Mouse (Mus musculus) heart, embryonic 14.5 days (tissue): ENCODE data around the gene Gp1bb. TPM values are rescaled to one million over a fixed set of nuclear protein-coding genes. Genes with fewer than 3 reads are reported as not detected.
A peak's percentile ranks its signal among the peaks of the same experiment; 100 is the strongest.

Experiments used
- ATAC-seq: fragments of 200-750 bp; cut with Nextera tagmentation; 2 replicates; pipeline ENCODE4 v1.8.0; 2017; ENCODE audit warnings: low read depth, moderate TSS enrichment; ENCODE audit not compliant: insufficient number of reproducible peaks, insufficient read depth, low FRiP score
- H3K27ac ChIP-seq, 2 experiments: fragments of 200-500 bp in 1 of 2; fragments of 300-500 bp in 1 of 2; sonication (generic) in 1 of 2; replicated peaks in 1 of 2; 2 replicates each; pipeline ENCODE4 v1.5.1; 2012 to 2014; ENCODE audit warnings: low read depth in 2 of 2, low read length in 2 of 2, control low read depth in 1 of 2, mild to moderate bottlenecking in 1 of 2, mixed read lengths in 1 of 2; ENCODE audit not compliant: control insufficient read depth in 1 of 2, insufficient read depth in 1 of 2
- H3K27me3 ChIP-seq: fragments of 300-500 bp; sonication (generic); 2 replicates; pipeline ENCODE4 v1.6.1; 2014; ENCODE audit warnings: mild to moderate bottlenecking, low read length, control low read depth; ENCODE audit not compliant: control insufficient read depth, insufficient read depth
- H3K36me3 ChIP-seq: fragments of 300-500 bp; sonication (generic); 2 replicates; pipeline ENCODE4 v1.6.1; 2014; ENCODE audit warnings: mild to moderate bottlenecking, control low read depth, low read length, mixed read lengths; ENCODE audit not compliant: control insufficient read depth, insufficient read depth
- H3K4me1 ChIP-seq, 2 experiments: fragments of 200-500 bp in 1 of 2; fragments of 300-500 bp in 1 of 2; sonication (generic) in 1 of 2; 2 replicates each; pipeline ENCODE4 v1.6.1; 2012 to 2014; ENCODE audit warnings: low read length in 2 of 2, control low read depth in 1 of 2, mixed read lengths in 1 of 2; ENCODE audit not compliant: control insufficient read depth in 2 of 2, insufficient read depth in 2 of 2
- H3K4me2 ChIP-seq: fragments of 300-500 bp; sonication (generic); 2 replicates; pipeline ENCODE4 v1.6.1; 2014; ENCODE audit warnings: mild to moderate bottlenecking, low read length
- H3K4me3 ChIP-seq, 2 experiments: fragments of 200-500 bp in 1 of 2; fragments of 300-500 bp in 1 of 2; sonication (generic) in 1 of 2; 2 replicates each; pipeline ENCODE4 v1.5.1; 2012 to 2014; ENCODE audit warnings: low read length in 2 of 2, mild to moderate bottlenecking in 2 of 2, control low read depth in 1 of 2, low read depth in 1 of 2, moderate library complexity in 1 of 2; ENCODE audit not compliant: control insufficient read depth in 1 of 2, insufficient read depth in 1 of 2
- H3K9ac ChIP-seq: fragments of 300-500 bp; sonication (generic); 2 replicates; pipeline ENCODE4 v1.6.1; 2014; ENCODE audit warnings: mild to moderate bottlenecking, low read length
- H3K9me3 ChIP-seq: fragments of 300-500 bp; sonication (generic); 2 replicates; pipeline ENCODE4 v1.6.1; 2016; ENCODE audit warnings: low read length, control low read depth; ENCODE audit not compliant: control insufficient read depth
- WGBS: fragments of 180-500 bp; shearing (Covaris S2); extraction: QIAGEN DNeasy Blood & Tissue Kit; methylation state at CpG from one replicate; pipeline ENCODE4 v1.1.7; 2014; 5-methylcytosine and 5-hydroxymethylcytosine counted together
- polyA plus RNA-seq: library from polyadenylated mRNA; unstranded; fragments of >200 nt; fragmentation: Nextera tagmentation; extraction: Ambion mirVana; gene quantifications from 2 replicates; pipeline ENCODE4 v1.2.1, GENCODE M21; 2014

Gene Gp1bb
- polyA plus RNA-seq, 1 experiment from 2014 or later, result 4.5 TPM

GRCm38 (mm10) chr16:18636401-18636800 lies 14.2 kb upstream of the Gp1bb start:
- ATAC-seq, result no peak
- Histone ChIP-seq H3K36me3 (no peaks in the 10 kb centered on the region), H3K4me2 (no peak overlapping the region), H3K4me3 (no peak overlapping the region), H3K27me3 (peaks cover 4% of the 10 kb centered on the region; the same call in 1 of the 2 replicates), H3K4me1 (no peaks in the 10 kb centered on the region), H3K9me3 (no peaks in the 10 kb centered on the region), H3K9ac (no peak overlapping the region), H3K27ac (no peak overlapping the region)
- 72% methylated on average over 5 of the region's 5 CpGs for WGBS

- no peak overlapping the region for H3K27ac ChIP-seq
- no peak overlapping the region for H3K9ac ChIP-seq
- H3K36me3 ChIP-seq, result no peaks in the 10 kb centered on the region
- no peaks in the 10 kb centered on the region for H3K9me3 ChIP-seq
- H3K4me1 ChIP-seq, result peaks cover 3 to 4% of the 10 kb centered on the region in 2 experiments; a peak in 2 of 4 replicates
- no peak overlapping the region for H3K4me3 ChIP-seq
- peaks cover 23% of the 10 kb centered on the region for H3K27me3 ChIP-seq
- ATAC-seq, result no peak
- no peak overlapping the region for H3K4me2 ChIP-seq
- WGBS, result 10% methylated on average over 1 of the region's 1 CpGs
Measured at GRCm38 (mm10) chr16:18633333-18633732, 11.1 kb upstream of the Gp1bb start.

- no peak overlapping the region for H3K4me3 ChIP-seq
- ATAC-seq, result no peak
- no peaks in the 10 kb centered on the region for H3K9me3 ChIP-seq
- peaks cover 28% of the 10 kb centered on the region for H3K27me3 ChIP-seq
- peaks cover 3 to 4% of the 10 kb centered on the region in 2 experiments; a peak in 2 of 4 replicates for H3K4me1 ChIP-seq
- no peak overlapping the region for H3K9ac ChIP-seq
- H3K27ac ChIP-seq, result no peak overlapping the region
- H3K4me2 ChIP-seq, result no peak overlapping the region
- WGBS, result 41% methylated on average over 2 of the region's 2 CpGs
- H3K36me3 ChIP-seq, result no peaks in the 10 kb centered on the region
Measured at GRCm38 (mm10) chr16:18632816-18633215, 10.6 kb upstream of the Gp1bb start.

- H3K9ac ChIP-seq, result no peak overlapping the region
- H3K27ac ChIP-seq, result no peak overlapping the region
- H3K4me3 ChIP-seq, result no peak overlapping the region
- no peak overlapping the region for H3K4me2 ChIP-seq
- H3K27me3 ChIP-seq, result peaks cover 36% of the 10 kb centered on the region
- ATAC-seq, result no peak
- WGBS, result 58% methylated on average over 3 of the region's 3 CpGs
- no peaks in the 10 kb centered on the region for H3K36me3 ChIP-seq
- no peaks in the 10 kb centered on the region for H3K9me3 ChIP-seq
- peaks cover 3 to 4% of the 10 kb centered on the region in 2 experiments; a peak in 2 of 4 replicates for H3K4me1 ChIP-seq
Measured at GRCm38 (mm10) chr16:18632059-18632458, 9.9 kb upstream of the Gp1bb start.

GRCm38 (mm10) chr16:18631141-18631540 lies 8.9 kb upstream of the Gp1bb start:
- Histone ChIP-seq H3K36me3 (no peaks in the 10 kb centered on the region), H3K9ac (no peak overlapping the region), H3K4me1 (peaks cover 4 to 10% of the 10 kb centered on the region in 2 experiments; a peak in 3 of 4 replicates), H3K4me2 (no peak overlapping the region), H3K27me3 (peaks cover 41% of the 10 kb centered on the region), H3K9me3 (no peaks in the 10 kb centered on the region), H3K27ac (no peak overlapping the region), H3K4me3 (no peak overlapping the region)
- no peak for ATAC-seq
- WGBS, result 63% methylated on average over 7 of the region's 7 CpGs

DNA sequence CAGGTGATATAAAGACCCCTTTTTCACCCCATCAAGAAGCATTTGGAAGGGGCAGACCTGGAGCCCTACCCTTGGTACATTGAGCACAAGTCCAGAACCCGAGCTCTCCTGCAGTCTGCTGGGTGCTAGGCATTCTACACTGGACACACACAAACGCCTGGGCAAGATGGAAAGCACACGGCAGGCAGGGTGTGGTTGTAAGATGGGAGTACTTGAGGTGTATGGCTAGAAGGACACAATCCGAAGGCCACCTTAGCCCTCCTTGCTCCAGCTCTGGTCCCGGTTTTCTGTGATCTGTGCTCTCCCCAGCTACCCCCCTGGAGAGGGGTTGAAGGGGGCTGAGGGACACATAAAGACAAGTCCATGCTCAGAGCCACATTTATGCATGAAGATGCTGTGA lies 8.1 kb upstream of the Gp1bb start:
- ATAC-seq, result no peak
- H3K27me3 ChIP-seq, result peaks cover 49% of the 10 kb centered on the region

GRCm38 (mm10) chr16:18629390-18630231 lies 7.4 kb upstream of the Gp1bb start, which contains the start of gene Sept5:
Gene Sept5, minus strand, starts transcription at chr16:18629954.
- peaks cover 11 to 20% of the 10 kb centered on the region in 2 experiments; a peak in 3 of 4 replicates for H3K4me1 ChIP-seq
- H3K27ac ChIP-seq, result no peak within 1 kb of the TSS
- no peaks in the 10 kb centered on the region for H3K36me3 ChIP-seq
- H3K4me2 ChIP-seq, result peak within 1 kb of the TSS; percentile 98
- peak within 1 kb of the TSS; percentile 51 to 74 for H3K4me3 ChIP-seq
- no peaks in the 10 kb centered on the region for H3K9me3 ChIP-seq
- peak; percentile 60 for ATAC-seq
- under 1% methylated on average over 48 of the region's 93 CpGs for WGBS
- peak within 1 kb of the TSS; percentile 80 for H3K9ac ChIP-seq
- H3K27me3 ChIP-seq, result peaks cover 55% of the 10 kb centered on the region

More for the DNA sequence above, 8.1 kb upstream of the Gp1bb start:
- 56% methylated on average over 5 of the region's 5 CpGs for WGBS
- peak overlapping the region; percentile 80 for H3K9ac ChIP-seq
- H3K4me3 ChIP-seq, result peak overlapping the region; percentile 51 to 74
- H3K4me2 ChIP-seq, result peak overlapping the region; percentile 98
- H3K4me1 ChIP-seq, result peaks cover 11 to 19% of the 10 kb centered on the region in 2 experiments; a peak in 3 of 4 replicates
- no peaks in the 10 kb centered on the region for H3K9me3 ChIP-seq
- no peak overlapping the region for H3K27ac ChIP-seq
- no peaks in the 10 kb centered on the region for H3K36me3 ChIP-seq
